Mouse (Mus musculus) macrophage (primary cell): ENCODE results near the gene Igtp. TPM values are rescaled to one million over a fixed set of nuclear protein-coding genes. Genes with fewer than 3 reads are reported as not detected.
"Not testable (repeated sequence)": the region's sequence is repeated elsewhere in the genome, so short reads cannot be mapped to it uniquely, and the experiment has no call there.

ENCODE experiments used
- H3K27ac ChIP-seq: fragments of 350-480 bp; formaldehyde crosslinking; 2 replicates; pipeline ENCODE4 v1.9.0; 2021
- H3K36me3 ChIP-seq: fragments of 350-480 bp; formaldehyde crosslinking; 2 replicates; pipeline ENCODE4 v1.9.0; 2021; ENCODE audit errors: inconsistent target
- H3K4me3 ChIP-seq: fragments of 350-480 bp; formaldehyde crosslinking; 2 replicates; pipeline ENCODE4 v1.9.0; 2021; ENCODE audit errors: inconsistent target
- H3K79me2 ChIP-seq: fragments of 350-480 bp; formaldehyde crosslinking; 2 replicates; pipeline ENCODE4 v1.9.0; 2021; ENCODE audit errors: inconsistent target
- WGBS: methylation state at CpG from one replicate; pipeline ENCODE4 v1.1.7; 2026; ENCODE audit warnings: inconsistent platforms; ENCODE audit not compliant: missing documents; 5-methylcytosine and 5-hydroxymethylcytosine counted together
- polyA plus RNA-seq: library from polyadenylated mRNA; stranded (reverse); fragments of 250-400 nt; gene quantifications from 3 replicates; pipeline ENCODE4 v1.2.4, GENCODE M21; 2018; ENCODE audit warnings: inconsistent platforms
- total RNA-seq, 78 experiments: library from RNA; depleted of rRNA; stranded (reverse); fragments of 250-400 nt; gene quantifications; 1 replicate in 9 of 78; 2 replicates in 24 of 78; 3 replicates in 43 of 78; 4 replicates in 2 of 78; pipeline ENCODE4 v1.2.4; 2018; ENCODE audit warnings: inconsistent platforms in 56 of 78

The Igtp gene
- 100 to 1,000 TPM in 1 of 26 experiments, 10 to 100 TPM in 17, 1 to 10 TPM in 8; 3.2 to 240 (median 39.1) TPM for total RNA-seq (2018; cell fraction: chromatin; rRNA removed)
- total RNA-seq (2018; cell fraction: cytosol; rRNA removed), result 100 to 1,000 TPM in 14 of 26 experiments, 10 to 100 TPM in 12; 29.0 to 298 (median 166) TPM
- 100 to 1,000 TPM in 15 of 26 experiments, 10 to 100 TPM in 11; 11.5 to 293 (median 127) TPM for total RNA-seq (2018; cell fraction: nucleus; rRNA removed)
- 25.7 to 94.8 TPM (median 34.2 TPM) in 3 replicates for polyA plus RNA-seq

GRCm38 (mm10) chr11:58199229-58200037 is at the start of gene Igtp, which contains the start of gene Irgm2:
TSS of gene Igtp (plus strand) at chr11:58199556.
TSS of gene Irgm2 (plus strand) at chr11:58199618.
- Histone ChIP-seq H3K4me3 (peak within 1 kb of the TSS; percentile 53), H3K36me3 (peaks cover 19% of the 10 kb centered on the region; the same call in 1 of the 2 replicates), H3K79me2 (peaks cover 28% of the 10 kb centered on the region), H3K27ac (peak within 1 kb of the TSS; percentile 89)
- WGBS, result 3% methylated on average over 10 of the region's 15 CpGs

DNA sequence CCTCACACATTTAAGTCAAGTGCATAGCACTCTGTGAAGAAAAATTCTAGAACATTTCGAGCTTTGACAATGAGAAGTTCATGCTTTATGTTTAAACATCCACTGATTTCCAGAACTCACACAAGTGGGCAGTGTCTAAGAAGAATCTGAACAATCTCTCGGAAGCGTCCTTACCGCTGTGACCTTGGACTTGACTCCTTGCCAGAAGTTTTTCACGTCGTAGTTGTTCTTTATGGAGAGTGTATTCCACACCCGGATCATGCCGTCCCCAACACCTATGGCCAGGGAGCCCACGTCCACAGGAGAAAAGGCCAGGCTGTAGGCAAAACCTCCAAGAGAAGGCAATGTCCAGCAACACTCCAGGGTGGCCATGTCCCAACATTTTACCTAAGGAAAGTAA is 43.9 kb upstream of the Igtp start:
- no peaks in the 10 kb centered on the region for H3K79me2 ChIP-seq
- 93% methylated on average over 9 of the region's 9 CpGs for WGBS
- H3K36me3 ChIP-seq, result peaks cover 26% of the 10 kb centered on the region; the same call in 1 of the 2 replicates
- H3K27ac ChIP-seq, result no peak overlapping the region
- no peak overlapping the region for H3K4me3 ChIP-seq

- H3K79me2 ChIP-seq, result no peaks in the 10 kb centered on the region
- 96% methylated on average over 3 of the region's 3 CpGs for WGBS
- no peak overlapping the region for H3K4me3 ChIP-seq
- no peak overlapping the region for H3K27ac ChIP-seq
- peaks cover 23% of the 10 kb centered on the region; the same call in 1 of the 2 replicates for H3K36me3 ChIP-seq
Measured at GRCm38 (mm10) chr11:58156871-58157270, 42.5 kb upstream of the Igtp start.

DNA sequence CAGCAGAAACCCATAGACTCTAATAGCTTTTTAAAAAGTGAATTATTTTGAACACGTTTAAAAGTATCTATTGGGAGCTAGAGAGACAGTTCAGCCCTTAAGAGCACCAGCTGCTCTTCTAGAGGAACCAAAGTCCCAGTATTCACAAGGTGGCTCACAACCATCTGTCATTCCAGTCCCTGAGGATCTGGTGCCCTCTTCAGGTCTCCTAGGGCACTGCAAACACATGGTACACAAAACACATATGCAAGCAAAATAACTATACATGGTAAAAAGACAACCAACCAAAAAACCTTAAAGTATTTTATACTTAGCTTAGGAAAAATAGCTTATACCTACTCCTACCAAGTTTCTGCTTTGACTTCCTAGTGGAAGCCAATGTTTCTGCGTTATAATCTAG is 34.3 kb upstream of the Igtp start:
- Histone ChIP-seq H3K36me3 (peaks cover 5% of the 10 kb centered on the region; the same call in 1 of the 2 replicates), H3K79me2 (peaks cover 4% of the 10 kb centered on the region; the same call in 1 of the 2 replicates), H3K4me3 (no peak overlapping the region), H3K27ac (no peak overlapping the region)
- WGBS, result 100% methylated on average over 2 of the region's 2 CpGs

DNA sequence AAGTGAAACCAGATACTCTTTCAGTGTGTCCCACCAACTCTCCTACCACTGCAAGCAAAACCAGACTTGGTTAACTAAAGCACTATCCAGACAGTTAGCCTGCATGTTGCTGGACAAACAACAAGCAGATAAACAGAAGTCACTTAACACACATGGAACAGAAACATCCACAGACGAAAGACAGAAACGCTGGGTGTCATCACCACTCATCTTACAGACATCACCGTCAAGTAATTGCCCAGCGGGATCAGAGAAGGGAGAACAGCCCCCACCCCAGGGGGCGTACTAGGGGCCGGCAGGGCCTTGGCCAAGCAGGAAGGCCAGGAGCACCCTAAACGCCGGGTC is 31.6 kb upstream of the Igtp start:
- peak overlapping the region; percentile 53 for H3K4me3 ChIP-seq
- no peak overlapping the region for H3K27ac ChIP-seq
- H3K36me3 ChIP-seq, result peaks cover 1% of the 10 kb centered on the region; the same call in 1 of the 2 replicates
- H3K79me2 ChIP-seq, result peaks cover 16% of the 10 kb centered on the region; the same call in 1 of the 2 replicates
- WGBS, result 0% methylated on average over 4 of the region's 8 CpGs

GRCm38 (mm10) chr11:58168167-58168915 is 31.0 kb upstream of the Igtp start, which contains the start of gene Gemin5:
TSS of gene Gemin5 (minus strand) at chr11:58168539.
- H3K36me3 ChIP-seq, result peaks cover 2% of the 10 kb centered on the region; the same call in 1 of the 2 replicates
- under 1% methylated on average over 64 of the region's 71 CpGs for WGBS
- peak within 1 kb of the TSS; percentile 53 for H3K4me3 ChIP-seq
- H3K79me2 ChIP-seq, result peaks cover 22% of the 10 kb centered on the region; the same call in 1 of the 2 replicates
- H3K27ac ChIP-seq, result no peak within 1 kb of the TSS

GRCm38 (mm10) chr11:58169666-58170065 is 29.7 kb upstream of the Igtp start:
- Histone ChIP-seq H3K4me3 (no peak overlapping the region), H3K36me3 (peaks cover 16% of the 10 kb centered on the region; the same call in 1 of the 2 replicates), H3K27ac (no peak overlapping the region), H3K79me2 (peaks cover 22% of the 10 kb centered on the region; the same call in 1 of the 2 replicates)
- 81% methylated on average over 3 of the region's 4 CpGs for WGBS

GRCm38 (mm10) chr11:58171459-58172091 is 27.8 kb upstream of the Igtp start, which contains the start of gene Mrpl22:
TSS of gene Mrpl22 (plus strand) at chr11:58171661.
- peak within 1 kb of the TSS; percentile 40 for H3K27ac ChIP-seq
- peaks cover 35% of the 10 kb centered on the region for H3K36me3 ChIP-seq
- 1% methylated on average over 34 of the region's 34 CpGs for WGBS
- H3K4me3 ChIP-seq, result peak within 1 kb of the TSS; percentile 96
- peaks cover 22% of the 10 kb centered on the region; the same call in 1 of the 2 replicates for H3K79me2 ChIP-seq

DNA sequence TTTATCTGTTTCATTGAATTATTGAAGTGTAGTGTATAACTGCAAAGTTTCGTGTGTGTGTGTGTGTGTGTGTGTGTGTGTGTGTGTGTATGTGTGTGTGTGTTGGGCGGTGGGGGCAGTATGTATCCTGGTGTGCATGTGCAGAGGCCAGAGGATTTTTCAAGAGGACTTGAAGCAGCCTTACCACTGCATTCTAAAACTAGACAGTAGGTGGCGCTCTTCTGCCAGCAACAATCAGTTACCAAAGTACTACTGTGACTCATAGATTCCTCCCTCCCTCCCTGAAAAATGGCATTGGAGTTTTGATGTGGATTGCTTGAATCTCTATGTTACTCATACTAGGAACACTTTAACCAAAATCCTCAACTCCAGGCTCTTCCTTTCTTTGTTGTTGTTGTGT is 19.8 kb upstream of the Igtp start:
- no peak overlapping the region for H3K27ac ChIP-seq
- 17% methylated on average over 3 of the region's 3 CpGs for WGBS
- no peak overlapping the region for H3K4me3 ChIP-seq
- H3K79me2 ChIP-seq, result peaks cover 9% of the 10 kb centered on the region
- H3K36me3 ChIP-seq, result peaks cover 45% of the 10 kb centered on the region

- WGBS, result 95% methylated on average over 6 of the region's 6 CpGs
- peaks cover 14% of the 10 kb centered on the region for H3K79me2 ChIP-seq
- H3K4me3 ChIP-seq, H3K27ac ChIP-seq: not testable (repeated sequence)
- peaks cover 41% of the 10 kb centered on the region for H3K36me3 ChIP-seq
Measured at GRCm38 (mm10) chr11:58179986-58180385, 19.4 kb upstream of the Igtp start.

DNA sequence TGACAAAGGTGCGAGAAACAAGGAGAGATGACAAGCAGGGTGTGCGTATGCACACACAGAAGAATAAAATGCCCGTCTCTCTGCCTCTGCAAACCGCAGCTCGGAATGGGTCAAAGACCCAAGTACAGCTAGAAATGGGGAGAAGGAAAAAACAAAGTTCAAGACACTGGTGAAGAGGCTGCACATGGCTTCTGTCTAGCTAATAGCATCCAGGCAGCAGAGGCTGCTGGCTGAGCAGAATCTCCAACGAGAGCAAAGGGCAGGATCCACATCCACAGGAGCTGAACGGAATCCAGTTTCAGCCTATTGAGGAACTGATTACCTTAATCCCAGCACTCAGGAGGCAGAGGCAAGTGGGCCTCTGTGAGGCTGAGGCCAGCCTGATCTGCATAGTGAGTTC is 18.6 kb upstream of the Igtp start:
- Histone ChIP-seq H3K4me3 (no peak overlapping the region), H3K27ac (no peak overlapping the region), H3K36me3 (peaks cover 36% of the 10 kb centered on the region; the same call in 1 of the 2 replicates), H3K79me2 (peaks cover 21% of the 10 kb centered on the region)
- 91% methylated on average over 6 of the region's 7 CpGs for WGBS

DNA sequence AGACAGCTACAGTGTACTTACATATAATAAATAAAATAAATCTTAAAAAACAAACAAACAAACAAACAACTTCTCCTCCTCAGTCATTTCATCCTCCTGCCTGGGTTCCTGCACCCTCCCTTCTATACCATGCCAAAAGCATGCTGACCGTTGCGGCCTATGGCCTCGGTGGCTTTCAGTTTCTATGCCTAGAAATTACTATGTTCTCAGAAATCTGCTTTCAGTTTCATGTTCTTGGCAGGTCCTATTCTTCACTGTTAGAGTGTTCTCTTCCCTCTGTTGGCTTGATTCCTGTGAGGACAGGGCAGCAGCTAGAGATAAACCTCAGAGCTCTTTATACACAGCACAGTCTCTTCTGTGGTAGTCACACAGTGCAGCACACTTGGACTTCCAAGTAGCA is 15.8 kb upstream of the Igtp start:
- Histone ChIP-seq H3K36me3 (peaks cover 30% of the 10 kb centered on the region), H3K27ac (peak overlapping the region; percentile 72), H3K4me3 (peak overlapping the region; percentile 58), H3K79me2 (peaks cover 49% of the 10 kb centered on the region)
- 0% methylated on average over 3 of the region's 3 CpGs for WGBS

- H3K4me3 ChIP-seq, result no peak overlapping the region
- H3K79me2 ChIP-seq, result peaks cover 45% of the 10 kb centered on the region
- peaks cover 41% of the 10 kb centered on the region for H3K36me3 ChIP-seq
- 95% methylated on average over 4 of the region's 6 CpGs for WGBS
- H3K27ac ChIP-seq, result no peak overlapping the region
Measured at GRCm38 (mm10) chr11:58189675-58190074, 9.7 kb upstream of the Igtp start.

GRCm38 (mm10) chr11:58193326-58193725 is 6.0 kb upstream of the Igtp start:
- WGBS, result 48% methylated on average over 3 of the region's 3 CpGs
- H3K79me2 ChIP-seq, result peaks cover 9% of the 10 kb centered on the region; the same call in 1 of the 2 replicates
- H3K27ac ChIP-seq, result no peak overlapping the region
- no peak overlapping the region for H3K4me3 ChIP-seq
- H3K36me3 ChIP-seq, result peaks cover 18% of the 10 kb centered on the region
